In the genomic region with DNA sequence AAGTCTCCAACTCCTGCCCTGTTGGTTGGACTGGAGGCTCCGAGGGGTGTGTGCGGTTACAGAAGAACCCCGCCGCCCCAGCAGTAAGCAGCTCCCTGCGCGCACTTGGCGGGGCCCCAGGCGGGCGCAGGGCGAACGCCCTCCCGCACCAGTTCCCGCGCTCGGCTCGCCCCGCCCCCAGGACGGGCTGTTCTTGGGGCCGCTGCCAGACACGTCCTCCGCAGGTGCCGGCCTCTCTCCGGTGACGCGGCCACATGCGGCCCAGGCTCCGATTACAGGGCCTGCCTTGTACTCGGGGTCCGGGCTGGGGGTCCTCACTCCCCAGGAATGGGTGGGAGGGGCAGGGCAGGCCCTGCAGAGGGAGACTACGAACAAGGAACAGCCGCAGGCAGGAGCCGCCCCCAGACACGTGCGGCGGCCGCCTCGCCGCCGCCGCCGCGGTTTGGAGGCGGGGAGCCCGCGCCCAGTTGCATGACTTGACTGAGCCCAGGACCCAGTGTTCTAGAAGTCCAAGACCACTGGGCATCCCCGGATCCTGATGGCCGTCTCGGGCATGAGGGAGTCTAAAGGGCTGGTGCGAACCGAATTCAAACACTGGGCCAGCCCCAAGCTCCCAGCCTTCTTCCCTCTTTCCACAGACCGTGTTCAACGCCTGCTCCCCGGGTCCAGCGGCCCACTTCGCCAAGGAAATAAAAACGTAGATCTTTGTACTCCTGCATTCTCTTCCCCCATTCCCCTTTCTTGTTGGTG, we compare ENCODE assay signal across 8 mouse cellular contexts. TPM values are rescaled to one million over a fixed set of nuclear protein-coding genes. Genes with fewer than 3 reads are reported as not detected.
A peak's percentile ranks its signal among the peaks of the same experiment; 100 is the strongest.
DNase-seq lines count a peak whose midpoint lies in the region; ATAC-seq and TF ChIP-seq lines count a peak whose summit lies in the region.

No protein-coding gene starts in this region.

- TF ChIP-seq CTCF in heart, postnatal 0 days (IDR thresholded peaks at IDR 0.05; ENCODE audit: low read depth) = no peak
- no peak for TF ChIP-seq CTCF in stomach, postnatal 0 days (IDR thresholded peaks at IDR 0.05; ENCODE audit: low read depth)

- intact Hi-C loops in left cerebral cortex, postnatal 25 days (cut with DNase I) = loop anchor here (2.0 to 5.0 kb wide), 2 partner anchors 172 to 368 kb away; no protein-coding TSS in a partner anchor

- peaks cover 69% of the 10 kb centered on the region for H3K27me3 ChIP-seq in embryonic facial prominence, embryonic 10.5 days (replicated peaks; ENCODE audit: low read depth, poor library complexity, severe bottlenecking)
- H3K27me3 ChIP-seq in heart, postnatal 0 days (ENCODE audit: control insufficient read depth, insufficient read depth, low read length) = no peaks in the 10 kb centered on the region
- H3K27me3 ChIP-seq in limb, embryonic 11.5 days (ENCODE audit: control insufficient read depth, insufficient read depth, low read length) = no peaks in the 10 kb centered on the region
- no peaks in the 10 kb centered on the region; the same call in 1 of the 2 replicates for H3K27me3 ChIP-seq in midbrain, embryonic 11.5 days (ENCODE audit: control insufficient read depth, insufficient read depth, low read length)
- H3K27me3 ChIP-seq in stomach, postnatal 0 days (ENCODE audit: control insufficient read depth, insufficient read depth, low read length) = no peaks in the 10 kb centered on the region

- H3K36me3 ChIP-seq in embryonic facial prominence, embryonic 10.5 days (replicated peaks) = no peaks in the 10 kb centered on the region
- no peaks in the 10 kb centered on the region for H3K36me3 ChIP-seq in heart, postnatal 0 days (replicated peaks; ENCODE audit: control insufficient read depth, insufficient read depth, low read length)
- no peaks in the 10 kb centered on the region for H3K36me3 ChIP-seq in limb, embryonic 11.5 days (ENCODE audit: control insufficient read depth, insufficient read depth, low read length)
- no peaks in the 10 kb centered on the region for H3K36me3 ChIP-seq in midbrain, embryonic 11.5 days (ENCODE audit: control insufficient read depth, insufficient read depth, low read length)
- no peaks in the 10 kb centered on the region for H3K36me3 ChIP-seq in stomach, postnatal 0 days (ENCODE audit: control insufficient read depth, insufficient read depth, low read length)

- DNase-seq in left cerebral cortex, postnatal 25 days (ENCODE audit: low spot score in 2 of 2) = peak; percentile 19 to 32
- DNase-seq in left cerebral cortex, adult 8-10 months (ENCODE audit: low spot score in 2 of 2) = no peak
- peak; percentile 84 for DNase-seq in embryonic facial prominence, embryonic 10.5 days (ENCODE audit: low spot score)
- peak; percentile 33 for DNase-seq in heart, postnatal 0 days (ENCODE audit: low spot score)
- DNase-seq in limb, embryonic 11.5 days (ENCODE audit: low spot score) = peak; percentile 85
- peak; percentile 90 for DNase-seq in midbrain, embryonic 11.5 days (ENCODE audit: low spot score, missing footprints)
- peak; percentile 83 for DNase-seq in stomach, postnatal 0 days (ENCODE audit: low spot score)

- peak overlapping the region; percentile 78 for H3K4me2 ChIP-seq in heart, postnatal 0 days (ENCODE audit: low read depth, low read length)
- H3K4me2 ChIP-seq in limb, embryonic 11.5 days (ENCODE audit: low read depth, severe bottlenecking) = peak overlapping the region; percentile 43
- H3K4me2 ChIP-seq in midbrain, embryonic 11.5 days = peak overlapping the region; percentile 54
- peak overlapping the region; percentile 60 for H3K4me2 ChIP-seq in stomach, postnatal 0 days (replicated peaks; ENCODE audit: low read depth)

- H3K9ac ChIP-seq in heart, postnatal 0 days (replicated peaks; ENCODE audit: low read depth, low read length) = 0 out of 2 replicates have a peak overlapping the region, but pooled peaks have one; percentile 34
- H3K9ac ChIP-seq in limb, embryonic 11.5 days (ENCODE audit: low read length) = peak overlapping the region; percentile 51
- peak overlapping the region; percentile 56 for H3K9ac ChIP-seq in midbrain, embryonic 11.5 days (ENCODE audit: low read length)
- peak overlapping the region; percentile 27; the same call in 1 of the 2 replicates for H3K9ac ChIP-seq in stomach, postnatal 0 days (ENCODE audit: low read length)

- 26% methylated on average over 56 of the region's 56 CpGs for WGBS in embryonic facial prominence, embryonic 10.5 days
- 16% methylated on average over 54 of the region's 56 CpGs for WGBS in heart, postnatal 0 days
- 21% methylated on average over 56 of the region's 56 CpGs for WGBS in limb, embryonic 11.5 days
- 26% methylated on average over 56 of the region's 56 CpGs for WGBS in midbrain, embryonic 11.5 days
- 17% methylated on average over 56 of the region's 56 CpGs for WGBS in stomach, postnatal 0 days

- H3K9me3 ChIP-seq in embryonic facial prominence, embryonic 10.5 days = peaks cover 41% of the 10 kb centered on the region
- H3K9me3 ChIP-seq in heart, postnatal 0 days (replicated peaks; ENCODE audit: control insufficient read depth, low read length) = no peaks in the 10 kb centered on the region
- peaks cover 12% of the 10 kb centered on the region for H3K9me3 ChIP-seq in limb, embryonic 11.5 days (ENCODE audit: control insufficient read depth, low read length)
- H3K9me3 ChIP-seq in midbrain, embryonic 11.5 days (ENCODE audit: control insufficient read depth, low read length) = peaks cover 7% of the 10 kb centered on the region; the same call in 1 of the 2 replicates
- peaks cover 5% of the 10 kb centered on the region for H3K9me3 ChIP-seq in stomach, postnatal 0 days (ENCODE audit: control insufficient read depth, low read length)

- no peak for ATAC-seq in heart, postnatal 0 days (ENCODE audit: insufficient read depth, low read depth)
- ATAC-seq in limb, embryonic 11.5 days (ENCODE audit: insufficient number of reproducible peaks, low FRiP score, low TSS enrichment, low read depth) = peak; percentile 59
- no peak for ATAC-seq in midbrain, embryonic 11.5 days (ENCODE audit: low FRiP score)
- no peak for ATAC-seq in stomach, postnatal 0 days (ENCODE audit: low FRiP score, low TSS enrichment)
- no peak for ATAC-seq in megakaryocyte-erythroid progenitor cell, adult 5-6 weeks (replicated peaks; ENCODE audit: low FRiP score, low TSS enrichment, poor library complexity, severe bottlenecking)

- H3K4me1 ChIP-seq in embryonic facial prominence, embryonic 10.5 days = peaks cover 82% of the 10 kb centered on the region
- H3K4me1 ChIP-seq in heart, postnatal 0 days (ENCODE audit: control insufficient read depth, insufficient read depth) = peaks cover 10% of the 10 kb centered on the region; the same call in 1 of the 2 replicates
- H3K4me1 ChIP-seq in limb, embryonic 11.5 days (ENCODE audit: control insufficient read depth, insufficient read depth, low read length) = peaks cover 29% of the 10 kb centered on the region
- H3K4me1 ChIP-seq in midbrain, embryonic 11.5 days (ENCODE audit: control insufficient read depth, insufficient read depth, low read length) = peaks cover 23% of the 10 kb centered on the region
- H3K4me1 ChIP-seq in stomach, postnatal 0 days (replicated peaks; ENCODE audit: control insufficient read depth, insufficient read depth) = peaks cover 6% of the 10 kb centered on the region; the same call in 1 of the 2 replicates

- TF ChIP-seq EP300 in heart, postnatal 0 days (IDR thresholded peaks at IDR 0.05; ENCODE audit: low read depth) = no peak
- TF ChIP-seq EP300 in stomach, postnatal 0 days (optimal IDR thresholded peaks at IDR 0.05) = no peak

- H3K27ac ChIP-seq in embryonic facial prominence, embryonic 10.5 days (replicated peaks) = peak overlapping the region; percentile 82
- no peak overlapping the region for H3K27ac ChIP-seq in heart, postnatal 0 days (ENCODE audit: low read depth)
- peak overlapping the region; percentile 80 for H3K27ac ChIP-seq in limb, embryonic 11.5 days (replicated peaks; ENCODE audit: low read depth, low read length)
- H3K27ac ChIP-seq in midbrain, embryonic 11.5 days (ENCODE audit: low read depth, low read length) = no peak overlapping the region
- H3K27ac ChIP-seq in stomach, postnatal 0 days (replicated peaks) = peak overlapping the region; percentile 56

- H3K4me3 ChIP-seq in embryonic facial prominence, embryonic 10.5 days = peak overlapping the region; percentile 52
- peak overlapping the region; percentile 43 for H3K4me3 ChIP-seq in heart, postnatal 0 days (ENCODE audit: low read depth, low read length)
- 0 out of 2 replicates have a peak overlapping the region, but pooled peaks have one; percentile 5 for H3K4me3 ChIP-seq in limb, embryonic 11.5 days (ENCODE audit: low read depth, low read length)
- peak overlapping the region; percentile 26 for H3K4me3 ChIP-seq in midbrain, embryonic 11.5 days (ENCODE audit: low read depth, low read length)
- peak overlapping the region; percentile 29 for H3K4me3 ChIP-seq in stomach, postnatal 0 days (ENCODE audit: low read depth, low read length)

RNA-seq across cellular contexts. Expression of gene Cdkn1c, which starts 4.1 kb away (rescaled TPM):
- 10 to 100 TPM; 10.7 to 11.4 TPM for total RNA-seq in left cerebral cortex, postnatal 25 days (2021)
- total RNA-seq in left cerebral cortex, adult 8-10 months (2022) = 10 to 100 TPM; 16.4 to 17.3 (median 16.9) TPM
- polyA plus RNA-seq in embryonic facial prominence, embryonic 10.5 days (2016; fragmentation: Nextera tagmentation; extraction: Ambion mirVana) = 355 and 407 TPM in 2 replicates
- 94.6 and 143 TPM in 2 replicates for total RNA-seq in heart, postnatal 0 days (2014; rRNA removed; ENCODE audit: low replicate concordance)
- polyA plus RNA-seq in heart, postnatal 0 days (2015; fragmentation: Nextera tagmentation; extraction: Ambion mirVana) = 81.3 and 97.4 TPM in 2 replicates
- 1,044 and 1,081 TPM in 2 replicates for polyA plus RNA-seq in limb, embryonic 11.5 days (2014; fragmentation: Nextera tagmentation; extraction: Ambion mirVana)
- 789 and 799 TPM in 2 replicates for polyA plus RNA-seq in midbrain, embryonic 11.5 days (2014; fragmentation: Nextera tagmentation; extraction: Ambion mirVana)
- 185 and 199 TPM in 2 replicates for polyA plus RNA-seq in stomach, postnatal 0 days (2015; fragmentation: Nextera tagmentation; extraction: Ambion mirVana)
- 4.3 TPM in 1 of 2 replicates, not detected in the other for total RNA-seq in megakaryocyte-erythroid progenitor cell, adult 5-6 weeks (2014; fragmentation: Nextera tagmentation)
- 1.1 and 1.3 TPM in 2 replicates for total RNA-seq in megakaryocyte-erythroid progenitor cell, adult 5-6 weeks (2017)

RNA-seq across cellular contexts. Expression of gene Slc22a18, which starts 8.6 kb away (rescaled TPM):
- total RNA-seq in left cerebral cortex, postnatal 25 days (2021) = under 1 TPM in 1 of 2 experiments, not detected in 1; 0.78 TPM
- total RNA-seq in left cerebral cortex, adult 8-10 months (2022) = 1 to 10 TPM in 3 of 4 experiments, under 1 TPM in 1; 0.78 to 1.8 (median 1.2) TPM
- 0.26 and 0.96 TPM in 2 replicates for polyA plus RNA-seq in embryonic facial prominence, embryonic 10.5 days (2016; fragmentation: Nextera tagmentation; extraction: Ambion mirVana)
- total RNA-seq in heart, postnatal 0 days (2014; rRNA removed; ENCODE audit: low replicate concordance) = 0.27 TPM in 1 of 2 replicates, not detected in the other
- 0.60 and 0.93 TPM in 2 replicates for polyA plus RNA-seq in heart, postnatal 0 days (2015; fragmentation: Nextera tagmentation; extraction: Ambion mirVana)
- 0.96 and 0.97 TPM in 2 replicates for polyA plus RNA-seq in limb, embryonic 11.5 days (2014; fragmentation: Nextera tagmentation; extraction: Ambion mirVana)
- 0.16 and 0.30 TPM in 2 replicates for polyA plus RNA-seq in midbrain, embryonic 11.5 days (2014; fragmentation: Nextera tagmentation; extraction: Ambion mirVana)
- 27.0 and 28.1 TPM in 2 replicates for polyA plus RNA-seq in stomach, postnatal 0 days (2015; fragmentation: Nextera tagmentation; extraction: Ambion mirVana)
- total RNA-seq in megakaryocyte-erythroid progenitor cell, adult 5-6 weeks (2014; fragmentation: Nextera tagmentation) = 0.62 and 3.0 TPM in 2 replicates
- total RNA-seq in megakaryocyte-erythroid progenitor cell, adult 5-6 weeks (2017) = 1.1 and 2.5 TPM in 2 replicates

RNA-seq across cellular contexts. Expression of gene Phlda2, which starts 38.0 kb away (rescaled TPM):
- not detected for total RNA-seq in left cerebral cortex, postnatal 25 days (2021)
- not detected for total RNA-seq in left cerebral cortex, adult 8-10 months (2022)
- polyA plus RNA-seq in embryonic facial prominence, embryonic 10.5 days (2016; fragmentation: Nextera tagmentation; extraction: Ambion mirVana) = 2.7 and 2.9 TPM in 2 replicates
- total RNA-seq in heart, postnatal 0 days (2014; rRNA removed; ENCODE audit: low replicate concordance) = 1.0 TPM in 1 of 2 replicates, not detected in the other
- not detected in 2 replicates for polyA plus RNA-seq in heart, postnatal 0 days (2015; fragmentation: Nextera tagmentation; extraction: Ambion mirVana)
- polyA plus RNA-seq in limb, embryonic 11.5 days (2014; fragmentation: Nextera tagmentation; extraction: Ambion mirVana) = 7.5 and 9.6 TPM in 2 replicates
- polyA plus RNA-seq in midbrain, embryonic 11.5 days (2014; fragmentation: Nextera tagmentation; extraction: Ambion mirVana) = 0.37 and 0.54 TPM in 2 replicates
- 15.3 and 16.8 TPM in 2 replicates for polyA plus RNA-seq in stomach, postnatal 0 days (2015; fragmentation: Nextera tagmentation; extraction: Ambion mirVana)
- 8.4 and 8.5 TPM in 2 replicates for total RNA-seq in megakaryocyte-erythroid progenitor cell, adult 5-6 weeks (2014; fragmentation: Nextera tagmentation)
- total RNA-seq in megakaryocyte-erythroid progenitor cell, adult 5-6 weeks (2017) = 6.2 and 15.8 TPM in 2 replicates

Comparison
In these comparisons a context has a peak if more than half of its experiments do, and no peak if none do; other contexts are left out.
1. DNase-seq: peak in left cerebral cortex, postnatal 25 days (2 of 2), embryonic facial prominence, embryonic 10.5 days (single experiment), heart, postnatal 0 days (single experiment), limb, embryonic 11.5 days (single experiment), midbrain, embryonic 11.5 days (single experiment) and stomach, postnatal 0 days (single experiment); none in left cerebral cortex, adult 8-10 months (0 of 2).
2. H3K27ac ChIP-seq: peak in embryonic facial prominence, embryonic 10.5 days (single experiment), limb, embryonic 11.5 days (single experiment) and stomach, postnatal 0 days (single experiment); none in heart, postnatal 0 days (single experiment) and midbrain, embryonic 11.5 days (single experiment).
3. RNA of gene Slc22a18, which starts 8.6 kb away (polyA plus RNA-seq): 27.0 to 28.1 TPM in stomach, postnatal 0 days; 0.96 to 0.97 TPM in limb, embryonic 11.5 days, 0.26 to 0.96 TPM in embryonic facial prominence, embryonic 10.5 days, 0.60 to 0.93 TPM in heart, postnatal 0 days and 0.16 to 0.30 TPM in midbrain, embryonic 11.5 days; every median in the first group is over 10 times any median in the second.
4. Peak in every context shown above with its lines, with median percentiles within 50 percentile points of each other: H3K4me3 ChIP-seq, H3K4me2 ChIP-seq and H3K9ac ChIP-seq.